Mouse (Mus musculus) adrenal gland, postnatal 14 days (tissue): ENCODE measurements around the gene Per1. TPM values are rescaled to one million over a fixed set of nuclear protein-coding genes. Genes with fewer than 3 reads are reported as not detected.

Experiments used
- DNase-seq: peaks from one replicate; pipeline ENCODE4 v3.0.0; 2021; ENCODE audit warnings: mixed read lengths
- total RNA-seq: library from RNA; stranded (reverse); gene quantifications from 2 replicates; pipeline ENCODE4 v1.2.3, GENCODE M21; 2021

Gene Per1
- total RNA-seq, 1 experiment from 2014 or later, result 116 TPM

DNA sequence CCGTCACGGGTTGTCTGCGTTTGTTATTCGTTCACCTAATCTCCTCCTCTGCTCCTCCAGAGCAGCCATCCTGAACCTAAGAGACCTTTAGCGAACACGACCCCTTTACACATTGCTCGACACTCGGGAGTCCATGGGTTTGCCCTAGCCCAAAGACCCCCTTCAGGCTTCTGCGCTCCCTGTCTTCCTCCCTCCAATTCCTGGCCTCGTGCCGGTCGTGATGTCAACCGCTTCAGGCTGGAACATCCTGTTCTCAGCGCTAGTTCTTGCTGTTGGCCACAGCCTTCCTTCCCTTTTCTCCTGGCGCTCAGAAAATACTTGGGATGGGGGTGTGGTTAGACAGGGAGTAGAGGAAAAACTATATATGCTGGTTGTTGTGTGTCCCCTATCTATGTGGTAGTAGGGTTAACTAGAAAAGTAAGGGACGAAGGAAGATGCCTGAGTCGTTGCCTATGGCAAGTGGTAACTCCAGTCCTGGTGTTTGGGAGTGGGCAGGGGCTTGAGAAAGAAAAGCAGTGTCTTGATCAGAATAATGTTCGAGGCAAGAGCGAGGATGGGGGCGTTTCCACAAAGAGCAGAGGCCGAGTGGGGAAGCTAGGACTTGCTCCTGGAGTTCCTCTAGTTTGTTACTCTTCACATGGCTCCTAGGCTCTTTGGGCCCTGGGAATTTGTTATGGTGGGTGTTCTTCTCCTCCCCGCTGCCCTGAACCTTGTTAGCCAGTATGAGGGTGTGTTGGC, 4.3 kb downstream of the Per1 start:
- peak; percentile 88 for DNase-seq

- DNase-seq, result peak; percentile 96
Measured at GRCm38 (mm10) chr11:69099915-69100345, 4.9 kb downstream of the Per1 start.

- DNase-seq, result peak; percentile 29
Measured at GRCm38 (mm10) chr11:69100639-69101360, 5.8 kb downstream of the Per1 start.

GRCm38 (mm10) chr11:69101604-69102402, 6.8 kb downstream of the Per1 start:
- no peak for DNase-seq

- DNase-seq, result peak; percentile 78
Measured at GRCm38 (mm10) chr11:69102403-69102725, 7.3 kb downstream of the Per1 start.

- DNase-seq, result no peak
Measured at GRCm38 (mm10) chr11:69103121-69103520, 8.1 kb downstream of the Per1 start.

- DNase-seq, result no peak
Measured at GRCm38 (mm10) chr11:69103531-69104435, 8.8 kb downstream of the Per1 start.

- DNase-seq, result peak; percentile 7
Measured at GRCm38 (mm10) chr11:69104487-69104886, 9.5 kb downstream of the Per1 start.

DNA sequence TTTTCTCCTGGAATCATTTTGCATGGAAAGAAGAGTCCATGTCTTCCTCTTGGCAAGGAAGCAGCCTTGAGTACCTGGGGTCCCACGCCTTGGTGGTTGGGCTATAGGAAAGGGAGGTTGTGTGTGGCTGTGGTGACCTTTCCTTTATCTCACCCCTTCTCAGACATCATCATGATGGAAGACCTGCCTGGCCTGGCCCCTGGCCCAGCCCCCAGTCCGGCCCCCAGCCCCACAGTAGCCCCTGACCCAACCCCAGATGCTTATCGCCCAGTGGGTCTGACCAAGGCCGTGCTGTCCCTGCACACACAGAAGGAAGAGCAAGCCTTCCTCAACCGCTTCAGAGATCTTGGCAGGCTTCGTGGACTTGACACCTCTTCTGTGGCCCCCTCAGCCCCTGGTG, 10.2 kb downstream of the Per1 start:
- no peak for DNase-seq

DNA sequence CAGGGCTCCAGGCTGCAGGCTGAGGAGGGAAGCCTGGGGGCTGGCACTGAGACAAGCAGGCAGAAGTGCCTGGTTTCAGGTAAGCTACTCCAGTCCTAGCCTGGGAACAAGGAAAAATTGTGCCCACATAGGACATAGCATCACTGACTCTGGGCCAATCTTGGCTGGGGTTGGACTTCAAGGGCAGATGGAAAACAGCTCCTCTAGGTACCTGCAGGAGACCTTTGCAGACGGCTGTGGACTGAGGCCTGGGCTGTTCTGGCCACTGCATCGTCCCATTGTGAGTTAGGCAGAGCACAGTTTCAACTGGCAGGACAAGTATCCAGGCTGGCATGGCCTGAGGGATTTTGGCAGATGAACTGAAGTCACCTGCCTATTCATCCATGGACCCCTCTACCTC, 10.8 kb downstream of the Per1 start:
- no peak for DNase-seq

DNA sequence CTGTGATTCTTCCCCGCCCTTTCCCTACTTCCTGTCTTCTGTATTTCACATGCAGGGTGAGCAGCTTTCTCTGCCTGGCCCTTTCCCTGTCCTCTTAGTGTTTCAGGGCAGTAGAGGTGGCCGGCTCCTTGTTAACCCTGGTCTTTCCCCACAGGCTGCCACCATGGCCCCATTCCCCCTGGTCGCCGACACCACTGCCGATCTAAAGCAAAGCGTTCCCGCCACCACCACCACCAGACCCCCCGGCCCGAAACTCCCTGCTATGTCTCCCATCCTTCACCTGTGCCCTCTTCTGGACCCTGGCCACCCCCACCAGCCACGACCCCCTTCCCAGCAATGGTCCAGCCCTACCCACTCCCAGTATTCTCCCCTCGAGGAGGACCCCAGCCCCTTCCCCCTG, 11.3 kb downstream of the Per1 start:
- peak; percentile 33 for DNase-seq

DNA sequence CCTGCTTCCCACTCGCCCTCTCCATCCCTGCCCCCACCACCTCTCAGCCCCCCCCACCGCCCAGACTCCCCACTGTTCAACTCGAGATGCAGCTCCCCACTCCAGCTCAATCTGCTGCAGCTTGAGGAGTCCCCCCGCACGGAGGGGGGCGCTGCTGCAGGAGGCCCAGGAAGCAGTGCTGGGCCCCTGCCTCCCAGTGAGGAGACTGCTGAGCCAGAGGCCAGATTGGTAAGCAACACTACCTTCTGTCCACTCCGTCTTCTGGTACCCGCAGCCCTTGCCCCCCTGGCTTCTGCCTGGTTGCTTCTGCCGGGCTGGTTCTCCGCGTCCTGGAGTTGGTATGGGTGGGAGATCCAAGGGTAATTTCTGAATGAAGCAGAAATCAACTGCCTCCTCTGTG, 11.8 kb downstream of the Per1 start:
- DNase-seq, result peak; percentile 20

DNA sequence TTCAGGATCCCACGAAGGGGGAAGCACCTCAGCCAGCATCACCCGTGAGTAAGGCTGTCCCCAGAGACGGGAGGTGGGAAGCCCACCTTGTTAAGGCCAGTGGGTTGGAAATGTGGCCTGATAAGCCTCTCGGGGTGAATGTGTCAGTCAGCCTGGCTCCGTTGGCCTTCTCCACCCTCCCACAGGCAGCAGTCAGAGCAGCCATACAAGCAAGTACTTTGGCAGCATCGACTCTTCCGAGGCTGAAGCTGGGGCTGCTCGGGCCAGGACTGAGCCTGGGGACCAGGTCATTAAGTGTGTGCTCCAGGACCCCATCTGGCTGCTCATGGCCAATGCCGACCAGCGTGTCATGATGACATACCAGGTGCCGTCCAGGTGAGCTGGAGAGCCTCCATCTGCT, 12.7 kb downstream of the Per1 start:
- no peak for DNase-seq

- no peak for DNase-seq
Measured at GRCm38 (mm10) chr11:69108223-69108622, 13.2 kb downstream of the Per1 start.

DNA sequence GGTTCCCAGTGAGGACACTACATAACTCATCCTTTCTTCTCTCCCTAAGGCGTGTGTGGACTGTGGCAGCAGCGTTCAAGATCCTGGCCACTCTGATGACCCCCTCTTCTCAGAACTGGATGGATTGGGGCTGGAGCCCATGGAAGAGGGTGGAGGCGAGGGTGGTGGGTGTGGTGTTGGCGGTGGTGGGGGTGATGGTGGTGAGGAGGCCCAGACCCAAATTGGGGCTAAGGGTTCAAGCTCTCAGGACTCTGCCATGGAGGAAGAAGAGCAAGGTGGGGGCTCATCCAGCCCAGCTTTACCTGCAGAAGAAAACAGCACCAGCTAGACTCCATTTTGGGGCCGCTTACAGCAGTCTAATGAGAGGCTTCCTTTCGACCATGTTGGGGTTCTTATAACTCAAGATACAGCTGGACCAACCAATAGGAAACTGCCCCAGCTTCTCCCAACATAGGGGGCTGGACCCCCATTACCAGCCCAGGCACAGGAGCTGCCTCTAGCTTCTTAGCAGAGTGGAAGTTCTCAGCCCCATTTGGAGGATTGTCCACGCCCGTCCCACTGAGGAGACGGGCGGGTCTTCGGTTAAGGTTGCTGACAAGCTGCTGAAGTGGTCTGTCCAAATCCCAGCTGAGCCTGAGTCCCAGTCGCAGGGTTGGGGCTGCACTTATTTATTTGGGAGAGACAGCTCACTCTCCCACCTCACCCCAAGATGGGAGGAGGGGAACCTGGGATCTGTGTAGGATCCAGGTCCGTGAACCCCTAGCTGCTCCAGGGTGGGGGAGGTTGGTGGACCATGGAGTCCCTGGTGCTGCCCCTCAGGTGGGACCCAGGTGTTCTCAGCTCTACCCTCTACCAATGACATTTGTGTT, 14.2 kb downstream of the Per1 start:
- DNase-seq, result peak; percentile 29

DNA sequence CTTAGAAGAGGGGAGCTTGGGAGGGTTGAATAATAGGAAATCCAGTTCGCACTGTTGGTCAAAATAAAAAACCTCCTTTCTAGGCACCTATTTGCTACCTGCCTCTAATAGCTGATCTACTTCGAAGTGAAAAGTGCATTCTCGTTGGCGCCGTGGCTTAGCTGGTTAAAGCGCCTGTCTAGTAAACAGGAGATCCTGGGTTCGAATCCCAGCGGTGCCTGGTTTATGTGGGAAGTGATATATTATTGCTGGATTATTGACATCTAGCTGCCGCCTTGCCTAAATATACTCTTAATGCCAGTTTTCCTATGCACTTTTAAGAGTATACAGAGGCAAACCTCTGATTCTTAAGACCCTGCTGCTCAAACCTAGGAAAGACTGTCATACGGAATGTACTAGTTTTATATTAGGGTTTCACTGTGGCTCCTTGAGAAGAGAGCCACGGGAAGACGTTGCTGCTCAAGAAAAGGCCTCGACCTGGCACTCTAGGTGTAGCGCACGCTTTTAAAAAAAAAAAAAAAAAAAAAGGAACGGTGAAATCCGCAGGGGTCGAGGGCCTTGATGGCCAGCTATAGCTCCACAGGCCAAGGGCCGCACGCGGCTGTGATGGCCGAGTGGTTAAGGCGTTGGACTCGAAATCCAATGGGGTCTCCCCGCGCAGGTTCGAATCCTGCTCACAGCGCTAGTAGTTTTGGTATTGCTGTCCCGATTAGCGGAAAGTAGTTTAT, 15.5 kb downstream of the Per1 start:
- peak; percentile 96 for DNase-seq

- no peak for DNase-seq
Measured at GRCm38 (mm10) chr11:69111051-69111810, 16.2 kb downstream of the Per1 start.

GRCm38 (mm10) chr11:69111865-69112264, 16.8 kb downstream of the Per1 start:
- no peak for DNase-seq

- no peak for DNase-seq
Measured at GRCm38 (mm10) chr11:69114018-69114417, 19.0 kb downstream of the Per1 start.
